ENCODE assay signal across 16 mouse cellular contexts in genomic region chr19:34912366-34912765, GRCm38 (mm10). TPM values are rescaled to one million over a fixed set of nuclear protein-coding genes. Genes with fewer than 3 reads are reported as not detected.
DNase-seq lines count a peak whose midpoint lies in the region; TF ChIP-seq lines count a peak whose summit lies in the region.
"Had no signal": no experiment of that assay in that cellular context is flagged by ENCODE, and none has a peak within 500 bp of the region (broad histone marks: within the 10 kb centered on the region; RNA-seq: fewer than 3 reads in every experiment).

No protein-coding gene starts in this region.

- H3K27me3 ChIP-seq in kidney, adult 2 months (replicated peaks; ENCODE audit: control insufficient read depth, insufficient read depth, low read length) = no peaks in the 10 kb centered on the region
- H3K27me3 ChIP-seq: CH12.LX had no signal

- H3K4me1 ChIP-seq in kidney, adult 2 months (ENCODE audit: control insufficient read depth, insufficient read depth, low read length) = no peaks in the 10 kb centered on the region

- no peak for TF ChIP-seq POLR2A in kidney, adult 2 months (IDR thresholded peaks at IDR 0.05; ENCODE audit: low read depth, low read length)

- H3K4me3 ChIP-seq in kidney, adult 2 months (ENCODE audit: insufficient read depth, low read depth, low read length) = no peak overlapping the region

- H3K36me3 ChIP-seq in kidney, adult 2 months (ENCODE audit: control insufficient read depth, insufficient read depth, low read length) = no peaks in the 10 kb centered on the region
- H3K36me3 ChIP-seq: G1E had no signal

- no peak for TF ChIP-seq CTCF in kidney, adult 2 months (conservative IDR thresholded peaks at IDR 0.05; ENCODE audit: insufficient read depth, insufficient read length, low read depth, low read length)

- H3K27ac ChIP-seq in kidney, adult 2 months (ENCODE audit: insufficient read depth, low read depth, low read length) = no peak overlapping the region

- DNase-seq in kidney, adult 2 months = peak; percentile 62
- DNase-seq in kidney, postnatal 36 days = no peak
- peak; percentile 74 for DNase-seq in kidney, adult 9 months
- no peak for DNase-seq in kidney, adult 18-20 months
- DNase-seq: adrenal gland, adult 2 months; adrenal gland, adult 8-10 months; adrenal gland, postnatal 10 days; adrenal gland, postnatal 14 days; adrenal gland, postnatal 25 days; adrenal gland, postnatal 36 days; B cell, adult 2 months; cerebellum, adult 11 months; cerebellum, adult 11-12 months; cerebellum, adult 18-20 months had no signal

RNA-seq across cellular contexts. Expression of gene Kif20b, which starts 9.8 kb away (rescaled TPM):
- polyA plus RNA-seq in kidney, adult 2 months (2012; rRNA removed) = 0.07 and 0.30 TPM in 2 replicates
- polyA plus RNA-seq: adrenal gland, adult 2 months had no signal

RNA-seq across cellular contexts. Expression of gene Pank1, which starts 33.1 kb away (rescaled TPM):
- polyA plus RNA-seq in kidney, adult 2 months (2012; rRNA removed) = 8.7 and 14.3 TPM in 2 replicates

Comparison
In these comparisons a context has a peak if more than half of its experiments do, and no peak if none do; other contexts are left out.
1. DNase-seq: peak in kidney, adult 2 months (single experiment) and kidney, adult 9 months (single experiment); none in kidney, postnatal 36 days (0 of 2) and kidney, adult 18-20 months (single experiment).